Mouse (Mus musculus) Patski (cell line): ENCODE data around the gene Supt4a. TPM values are rescaled to one million over a fixed set of nuclear protein-coding genes. Genes with fewer than 3 reads are reported as not detected.

Experiments
- ATAC-seq: fragments of 100-300 bp; one replicate; pipeline ENCODE4 v1.8.0; 2021
- CTCF ChIA-PET: fragments of 350-600 bp; sonication (Branson Sonifier 250); formaldehyde crosslinking; loops from one replicate; lab custom pipeline; 2022; ENCODE audit warnings: inconsistent platforms; lab: Charles Lee
- POLR2A ChIA-PET: fragments of 350-600 bp; sonication (Branson Sonifier 250); formaldehyde crosslinking; loops from one replicate; lab custom pipeline; 2022; ENCODE audit warnings: antibody characterized with exemption, inconsistent platforms; lab: Charles Lee
- DNase-seq: peaks from one replicate; pipeline ENCODE4 v3.0.0-alpha.2; 2011; ENCODE audit warnings: low read depth, low spot score
- H3K27me3 ChIP-seq: fragments of 371-371 bp; one replicate; pipeline ENCODE4 v1.5.1; 2021
- CTCF ChIP-seq: fragments of 100-300 bp; IDR thresholded peaks from one replicate; pipeline ENCODE4 v1.5.1; 2021
- in situ Hi-C: fragments of 300-500 bp; cut with MboI; formaldehyde crosslinking; loops from 3 replicates; pipeline ENCODE4 v1.11.1; 2018; ENCODE audit warnings: low pct_unique_long_range_greater_than_20kb, mixed read lengths
- polyA plus RNA-seq: library from polyadenylated mRNA; unstranded; gene quantifications from one replicate; pipeline ENCODE4 v1.2.3, GENCODE M21; 2021

Supt4a gene
- polyA plus RNA-seq, 1 experiment from 2014 or later = 99.6 TPM

DNA sequence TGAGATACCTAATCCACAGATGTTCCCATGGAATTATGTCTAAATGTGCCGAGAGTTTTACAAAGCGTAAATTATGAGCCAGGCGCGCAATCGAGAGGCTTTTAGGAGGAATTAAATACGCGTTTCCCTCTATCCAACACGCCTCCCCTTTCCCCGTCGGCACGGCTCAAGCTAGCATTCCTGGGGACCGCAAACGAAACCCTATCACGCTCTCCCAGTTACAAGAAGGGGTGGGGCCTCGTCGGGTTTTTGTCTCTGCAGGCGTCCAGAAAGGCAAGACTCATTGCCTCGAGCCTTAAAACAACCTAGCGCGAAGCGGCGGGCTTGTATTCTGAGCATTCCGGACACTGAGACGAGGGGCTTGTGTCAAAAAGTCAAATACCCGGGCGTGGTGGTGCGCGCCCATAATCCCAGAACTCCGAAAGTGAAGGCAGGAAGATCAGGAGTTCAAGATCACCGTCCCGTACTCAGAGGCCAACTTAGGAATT lies 661 bp upstream of the Supt4a start:
- no peaks in the 10 kb centered on the region for H3K27me3 ChIP-seq
- DNase-seq (peak; percentile 25), ATAC-seq (peak; percentile 78)
- POLR2A ChIA-PET = no interaction called here
- in situ Hi-C loops = loop anchor here (5.0 kb wide), 1 partner anchor 74 kb away; the partner anchor contains the start of gene Rnf43
- no peak for TF ChIP-seq CTCF
- CTCF ChIA-PET = interaction anchor here (1.8 kb wide), 1 partner anchor 74 kb away, joined by 5 read pairs; the partner anchor contains the start of gene Rnf43

DNA sequence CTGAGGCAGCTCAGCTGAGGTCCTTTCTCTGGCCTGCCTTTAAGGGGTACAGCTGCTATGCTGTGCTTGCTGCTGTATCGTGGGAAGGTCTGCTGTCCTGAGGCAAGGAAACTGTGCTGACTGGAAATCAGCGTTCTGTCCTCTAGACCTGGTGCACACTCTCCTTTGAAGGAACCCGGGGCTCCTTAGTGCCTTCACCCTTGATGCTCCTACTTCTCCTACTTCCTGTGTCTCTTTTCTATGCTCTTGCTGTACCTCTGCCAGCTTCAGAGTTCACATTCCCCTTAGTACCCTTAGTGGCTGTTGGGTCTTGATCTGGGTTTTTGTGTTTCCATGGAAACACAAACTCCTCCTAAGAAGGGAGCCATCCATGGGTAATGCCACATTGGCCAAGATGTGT lies 6.3 kb downstream of the Supt4a start:
- TF ChIP-seq CTCF = no peak
- DNase-seq (no peak), ATAC-seq (no peak)
- in situ Hi-C loops = no loop called here
- POLR2A ChIA-PET = no interaction called here
- CTCF ChIA-PET = no interaction called here
- no peaks in the 10 kb centered on the region for H3K27me3 ChIP-seq

DNA sequence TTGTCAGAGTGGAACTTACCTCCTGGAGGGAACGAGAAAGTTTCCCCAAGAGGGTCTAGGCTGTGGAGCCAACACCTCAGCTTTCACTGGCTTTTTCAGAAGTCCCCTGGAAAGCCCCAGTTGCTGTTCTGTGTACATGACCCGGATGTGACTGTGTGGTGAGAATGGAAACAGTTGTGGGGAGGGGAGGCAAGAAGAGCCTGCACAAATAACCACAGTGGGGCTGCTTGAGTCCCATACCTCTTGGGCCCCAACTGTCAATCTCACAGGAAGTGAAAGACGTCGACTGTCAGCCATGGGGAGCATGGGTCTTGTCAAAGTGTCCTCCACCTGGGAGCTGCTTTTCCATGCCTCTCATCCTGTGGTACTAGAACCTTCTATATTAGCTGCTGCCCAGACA lies 7.6 kb downstream of the Supt4a start:
- no peak for TF ChIP-seq CTCF
- no peaks in the 10 kb centered on the region for H3K27me3 ChIP-seq
- in situ Hi-C loops = no loop called here
- ChIA-PET CTCF (no interaction called here), POLR2A (interaction anchor here (0.5 kb wide), 1 partner anchor 553 kb away, joined by 3 read pairs; no protein-coding TSS in a partner anchor)
- ATAC-seq (no peak), DNase-seq (no peak)

DNA sequence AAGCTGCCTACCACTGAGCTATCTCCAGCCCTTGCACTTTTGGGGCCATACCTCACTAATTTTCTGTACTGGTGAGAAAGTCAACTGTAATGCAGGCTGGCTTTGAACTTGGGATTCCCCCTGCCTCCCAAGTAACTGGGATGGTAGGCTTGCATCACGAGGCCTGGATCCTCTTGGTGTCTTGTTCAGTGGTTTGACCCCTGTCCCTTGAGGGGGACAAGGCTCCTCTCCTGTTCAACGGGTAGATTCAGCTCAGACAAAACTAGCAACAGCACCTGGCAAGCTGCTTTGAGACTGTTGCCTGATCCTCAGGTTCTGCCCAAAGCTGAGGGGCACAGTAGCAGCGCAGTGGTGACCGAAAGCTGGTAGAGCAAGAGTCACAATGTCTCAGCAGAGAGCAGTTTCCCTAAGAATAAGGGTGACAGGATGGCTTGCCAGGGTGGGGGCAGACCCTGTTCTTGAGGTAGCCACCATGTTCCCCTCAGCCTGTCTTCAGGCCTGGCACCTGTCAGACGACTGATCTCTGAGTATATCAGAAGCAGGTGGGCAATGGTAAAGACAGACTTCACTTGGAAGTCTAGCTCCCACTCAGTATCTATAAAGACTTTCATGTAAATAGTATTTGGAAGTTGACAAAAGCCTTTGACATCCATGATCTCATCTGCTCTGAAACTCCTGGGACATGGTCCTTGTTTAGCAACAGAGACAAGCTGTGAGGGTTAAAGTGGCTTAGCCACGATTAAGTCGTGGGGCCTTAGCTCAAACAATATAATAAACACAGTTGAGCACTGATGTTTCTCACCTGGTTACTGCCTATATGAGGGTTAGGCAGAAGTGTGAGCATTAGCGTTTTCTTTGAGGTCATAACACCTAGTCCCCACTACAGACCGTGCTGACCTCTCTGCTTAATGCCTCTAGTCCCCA lies 8.5 kb downstream of the Supt4a start:
- H3K27me3 ChIP-seq = no peaks in the 10 kb centered on the region
- ChIA-PET POLR2A (no interaction called here), CTCF (interaction anchor here (1.9 kb wide), 1 partner anchor 83 kb away, joined by 5 read pairs; the partner anchor contains the start of gene Rnf43)
- ATAC-seq = no peak
- DNase-seq = no peak
- in situ Hi-C loops = no loop called here
- TF ChIP-seq CTCF = no peak

DNA sequence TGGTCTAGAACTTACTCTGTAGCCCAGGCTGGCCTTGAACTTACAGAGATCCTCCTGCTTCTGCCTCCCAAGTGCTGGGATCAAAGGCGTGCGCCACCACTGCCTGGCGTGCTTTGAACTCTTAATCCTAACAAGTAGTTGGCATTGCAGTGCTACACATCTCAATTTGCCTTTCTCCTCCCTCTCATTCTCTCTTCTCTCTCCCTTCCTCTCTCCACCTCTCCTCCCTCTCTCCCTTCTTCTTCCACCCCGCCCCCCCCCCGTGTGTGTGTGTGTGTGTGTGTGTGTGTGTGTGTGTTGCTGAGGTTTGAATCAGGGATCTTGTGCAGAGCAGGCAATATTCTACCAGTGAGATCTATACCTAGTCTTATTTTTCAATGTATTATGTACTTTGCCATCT lies 10.0 kb downstream of the Supt4a start:
- in situ Hi-C loops = no loop called here
- POLR2A ChIA-PET = no interaction called here
- DNase-seq (no peak), ATAC-seq (no peak)
- no peaks in the 10 kb centered on the region for H3K27me3 ChIP-seq
- CTCF ChIA-PET = interaction anchor here (1.9 kb wide), 1 partner anchor 85 kb away, joined by 5 read pairs; the partner anchor contains the start of gene Rnf43
- no peak for TF ChIP-seq CTCF

DNA sequence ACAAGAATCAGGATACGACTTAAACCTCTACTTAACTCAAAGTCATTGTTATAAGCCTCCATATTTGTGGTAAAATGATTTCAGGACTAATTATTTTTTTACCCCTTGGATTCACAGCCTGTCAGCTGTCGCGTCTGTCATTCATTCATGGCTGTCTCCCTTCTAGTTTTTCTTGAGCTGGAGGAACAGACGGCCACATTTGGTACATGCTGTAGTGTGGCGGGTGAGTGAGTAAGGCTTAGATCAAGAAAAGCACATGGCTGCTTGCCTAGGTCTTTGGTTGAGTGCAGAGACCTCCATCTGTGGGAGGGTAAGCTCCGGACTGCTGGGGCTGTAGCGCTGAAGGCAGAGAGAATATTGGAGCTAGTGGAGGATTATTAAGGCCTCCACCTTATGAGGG lies 10.4 kb downstream of the Supt4a start:
- ChIA-PET CTCF (no interaction called here), POLR2A (no interaction called here)
- in situ Hi-C loops = no loop called here
- ATAC-seq (no peak), DNase-seq (no peak)
- H3K27me3 ChIP-seq = no peaks in the 10 kb centered on the region
- no peak for TF ChIP-seq CTCF

DNA sequence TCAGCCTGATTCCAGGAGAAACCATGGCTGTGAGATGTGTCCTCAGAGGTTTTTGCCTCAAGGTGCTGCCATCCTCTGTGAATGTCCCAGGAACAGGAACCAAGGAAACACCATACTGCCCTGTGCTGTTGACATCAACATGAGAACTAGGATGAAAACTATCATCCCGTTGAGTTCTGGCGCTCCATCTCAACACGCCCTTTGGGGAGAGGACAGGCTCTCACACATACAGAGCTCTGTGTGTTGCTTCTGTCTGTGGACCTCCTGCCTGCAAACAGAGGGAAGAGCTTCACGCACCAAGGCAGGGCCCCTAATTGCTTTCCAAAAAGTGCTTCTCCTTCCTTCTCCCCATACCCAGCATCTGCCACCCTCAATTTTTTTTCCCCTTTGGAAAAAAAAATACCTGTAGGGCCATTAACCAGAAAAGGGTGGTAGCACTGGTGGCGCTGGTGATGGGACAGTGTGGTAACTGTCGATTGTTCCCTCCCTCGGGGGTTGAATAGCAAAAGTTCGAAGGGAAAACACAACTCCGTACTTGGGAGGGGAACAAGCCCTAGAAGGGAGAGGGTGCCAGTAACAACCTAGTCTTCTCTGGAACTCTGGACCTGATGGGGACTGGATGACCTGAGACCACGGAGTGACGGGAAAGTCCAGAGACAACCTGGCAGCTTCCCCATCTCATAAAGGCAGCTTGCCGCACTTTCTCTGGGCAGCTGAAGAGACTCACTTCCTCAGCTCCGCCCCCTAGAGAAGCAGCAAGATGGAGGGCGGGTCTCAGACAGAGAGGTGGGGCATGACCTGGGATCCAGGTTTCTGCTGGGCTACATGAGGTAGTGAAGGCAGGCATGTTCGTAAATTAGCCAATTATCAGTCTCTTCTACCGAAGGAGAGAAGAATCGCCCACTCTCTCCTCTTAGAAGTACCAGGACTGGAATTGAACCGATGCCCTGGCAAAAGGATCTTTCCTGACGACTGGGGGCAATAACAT lies 11.1 kb downstream of the Supt4a start:
- in situ Hi-C loops = no loop called here
- ChIA-PET CTCF (no interaction called here), POLR2A (no interaction called here)
- TF ChIP-seq CTCF = no peak
- ATAC-seq (no peak), DNase-seq (no peak)
- H3K27me3 ChIP-seq = no peaks in the 10 kb centered on the region

DNA sequence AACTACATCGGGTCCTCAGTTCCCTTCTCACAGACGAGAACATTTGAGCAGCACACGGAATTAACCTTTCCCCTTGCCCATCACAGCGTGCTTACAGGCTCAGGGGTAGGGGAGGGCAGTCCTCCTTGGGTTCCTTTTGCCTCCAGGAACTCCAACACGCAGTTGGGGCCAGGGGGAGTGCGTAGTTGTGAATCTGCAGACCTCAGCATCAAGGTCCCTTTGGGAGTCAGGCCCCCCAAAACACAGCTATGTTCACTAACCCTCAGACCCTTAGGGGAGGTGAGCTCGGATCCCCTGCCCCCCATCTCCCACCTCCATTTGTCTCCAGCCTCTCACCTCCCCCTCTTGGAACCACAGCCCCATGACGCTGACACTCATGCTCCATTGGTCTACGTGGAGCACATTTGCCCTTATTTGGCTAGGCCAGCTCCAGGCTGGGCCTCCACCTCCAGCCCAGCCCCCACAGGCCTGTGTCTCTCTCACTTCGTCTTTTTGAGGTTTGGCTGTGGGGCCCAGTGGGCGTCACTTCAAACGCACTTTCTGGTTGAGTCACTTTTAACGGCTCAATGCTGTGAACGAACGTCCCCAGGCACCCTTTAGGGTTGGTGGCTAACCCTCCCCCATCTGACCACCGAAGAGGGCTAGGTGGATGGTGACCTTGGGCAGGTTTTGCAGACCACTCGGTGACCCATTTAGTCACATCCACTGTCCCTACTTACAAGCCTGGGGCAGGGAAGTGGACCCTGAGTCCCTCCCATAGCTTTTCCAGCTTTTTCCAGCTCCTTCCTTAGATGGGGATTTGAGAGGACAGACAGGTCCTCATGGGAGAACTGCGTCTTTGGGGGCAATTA lies 12.1 kb downstream of the Supt4a start:
- ChIA-PET CTCF (interaction anchor here (1.1 kb wide), 1 partner anchor 37 kb away, joined by 3 read pairs; no protein-coding TSS in a partner anchor), POLR2A (interaction anchor here (1.7 kb wide), 1 partner anchor 9 kb away, joined by 4 read pairs; no protein-coding TSS in a partner anchor)
- DNase-seq (no peak), ATAC-seq (peak; percentile 42)
- in situ Hi-C loops = no loop called here
- no peak for TF ChIP-seq CTCF
- H3K27me3 ChIP-seq = no peaks in the 10 kb centered on the region

DNA sequence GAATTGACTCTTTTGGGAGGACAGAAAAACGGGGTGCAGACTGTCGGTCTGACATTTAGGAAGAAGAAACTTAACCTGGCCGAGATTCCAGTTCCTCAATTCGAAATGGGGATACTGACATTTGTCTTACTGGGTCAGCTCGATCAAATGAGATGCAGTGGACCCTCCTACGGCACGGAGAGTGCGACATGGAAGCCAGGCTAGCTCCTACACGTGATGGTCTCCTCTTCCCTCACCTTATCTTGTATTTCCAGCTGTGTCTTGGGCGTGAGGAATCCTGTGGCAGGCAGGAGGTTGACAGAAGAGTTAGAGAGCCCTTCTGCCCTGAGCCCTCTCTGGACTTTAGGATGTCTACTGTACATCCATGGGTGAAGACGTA lies 12.7 kb downstream of the Supt4a start:
- in situ Hi-C loops = no loop called here
- ChIA-PET POLR2A (interaction anchor here (0.5 to 1.7 kb wide), 2 partner anchors 9 to 324 kb away, joined by 4 to 7 read pairs; no protein-coding TSS in a partner anchor), CTCF (interaction anchor here (1.1 kb wide), 1 partner anchor 37 kb away, joined by 3 read pairs; no protein-coding TSS in a partner anchor)
- H3K27me3 ChIP-seq = no peaks in the 10 kb centered on the region
- DNase-seq = no peak
- no peak for ATAC-seq
- TF ChIP-seq CTCF = no peak
